Mouse (Mus musculus): ENCODE data around the gene Hand2.

- TF ChIP-seq CTCF (IDR thresholded peaks at IDR 0.05; ENCODE audit: low read depth) (no peak), EP300 (IDR thresholded peaks at IDR 0.05; ENCODE audit: low read depth) (no peak)
Measured at GRCm38 (mm10) chr8:57330106-57330505, 9.3 kb downstream of the Hand2 start.

Measured in liver, postnatal 0 days (tissue).